9 mouse cellular contexts compared by ENCODE assay signal in genomic region chr11:119249011-119249410, GRCm38 (mm10). TPM values are rescaled to one million over a fixed set of nuclear protein-coding genes. Genes with fewer than 3 reads are reported as not detected.
DNase-seq lines count a peak whose midpoint lies in the region; ATAC-seq and TF ChIP-seq lines count a peak whose summit lies in the region.
"Had no signal": no experiment of that assay in that cellular context is flagged by ENCODE, and none has a peak within 500 bp of the region (broad histone marks: within the 10 kb centered on the region; RNA-seq: fewer than 3 reads in every experiment).

No protein-coding gene starts in this region.

- 0 out of 2 replicates have a peak, but pooled peaks cover under 1% of the 10 kb centered on the region for H3K36me3 ChIP-seq in hindbrain, embryonic 15.5 days
- H3K36me3 ChIP-seq in limb, embryonic 15.5 days: no peaks in the 10 kb centered on the region
- H3K36me3 ChIP-seq: heart, embryonic 13.5 days had no signal

- no peaks in the 10 kb centered on the region for H3K9me3 ChIP-seq in hindbrain, embryonic 15.5 days
- no peaks in the 10 kb centered on the region for H3K9me3 ChIP-seq in limb, embryonic 15.5 days

- no peak overlapping the region for H3K27ac ChIP-seq in bone marrow macrophage, adult 2 months (ENCODE audit: insufficient read depth, low read depth, low read length)
- H3K27ac ChIP-seq in hindbrain, embryonic 15.5 days (replicated peaks): no peak overlapping the region
- H3K27ac ChIP-seq in limb, embryonic 15.5 days: no peak overlapping the region
- H3K27ac ChIP-seq: heart, embryonic 13.5 days had no signal

- H3K9ac ChIP-seq in hindbrain, embryonic 15.5 days: no peak overlapping the region
- H3K9ac ChIP-seq in limb, embryonic 15.5 days: no peak overlapping the region
- H3K9ac ChIP-seq: heart, embryonic 13.5 days had no signal

- WGBS in hindbrain, embryonic 15.5 days: 34% methylated on average over 6 of the region's 6 CpGs
- WGBS in limb, embryonic 15.5 days: 25% methylated on average over 6 of the region's 6 CpGs

- TF ChIP-seq POLR2A in bone marrow macrophage, adult 2 months (IDR thresholded peaks at IDR 0.05; ENCODE audit: borderline replicate concordance, low read depth, low read length): no peak

- H3K4me2 ChIP-seq in hindbrain, embryonic 15.5 days: no peak overlapping the region
- H3K4me2 ChIP-seq in limb, embryonic 15.5 days: no peak overlapping the region
- H3K4me2 ChIP-seq: heart, embryonic 13.5 days had no signal

- no peaks in the 10 kb centered on the region for H3K4me1 ChIP-seq in bone marrow macrophage, adult 2 months (ENCODE audit: control insufficient read depth, insufficient read depth, low read length)
- peaks cover 23% of the 10 kb centered on the region for H3K4me1 ChIP-seq in hindbrain, embryonic 15.5 days (replicated peaks)
- peaks cover 31% of the 10 kb centered on the region for H3K4me1 ChIP-seq in limb, embryonic 15.5 days

- no peak overlapping the region for H3K4me3 ChIP-seq in bone marrow macrophage, adult 2 months (ENCODE audit: insufficient read depth, low read length)
- H3K4me3 ChIP-seq in hindbrain, embryonic 15.5 days: no peak overlapping the region
- no peak overlapping the region for H3K4me3 ChIP-seq in limb, embryonic 15.5 days
- H3K4me3 ChIP-seq: heart, embryonic 13.5 days had no signal

- H3K27me3 ChIP-seq in hindbrain, embryonic 15.5 days: no peaks in the 10 kb centered on the region
- peaks cover 7% of the 10 kb centered on the region; the same call in 1 of the 2 replicates for H3K27me3 ChIP-seq in limb, embryonic 15.5 days

- peak; percentile 57 for DNase-seq in thymus, postnatal 0 days (ENCODE audit: low spot score)
- no peak for DNase-seq in thymus, postnatal 36 days
- DNase-seq in natural killer cell, adult 2 months (ENCODE audit: low spot score in 2 of 2): peak; percentile 57 to 68

- peak; percentile 29; the same call in 1 of the 2 replicates for TF ChIP-seq CTCF in bone marrow macrophage, adult 2 months (IDR thresholded peaks at IDR 0.05; ENCODE audit: low read depth, low read length)

- ATAC-seq in erythroid progenitor cell, adult 5-6 weeks (replicated peaks; ENCODE audit: low FRiP score, poor library complexity, severe bottlenecking): peak; percentile 67; the same call in 1 of the 2 replicates
- 0 out of 2 replicates have a peak, but pooled peaks have one; percentile 45 for ATAC-seq in hindbrain, embryonic 15.5 days (ENCODE audit: low FRiP score, low read depth)
- ATAC-seq in limb, embryonic 15.5 days (ENCODE audit: insufficient number of reproducible peaks, low FRiP score, low TSS enrichment, low read depth): peak; percentile 28; the same call in 1 of the 2 replicates
- ATAC-seq in activated CD4-positive, CD25-positive, alpha-beta regulatory T cell, adult 4 months: no peak

RNA-seq across cellular contexts. Expression of gene Gaa, which starts 18.7 kb away (rescaled TPM):
- 25.6 and 29.6 TPM in 2 replicates for polyA plus RNA-seq in thymus, postnatal 0 days (2015; fragmentation: Nextera tagmentation; extraction: Ambion mirVana)
- 58.3 and 65.2 TPM in 2 replicates for polyA plus RNA-seq in bone marrow macrophage, adult 2 months (2012; ENCODE audit: insufficient read depth, insufficient read length, missing spikeins)
- 4.2 and 8.6 TPM in 2 replicates for total RNA-seq in erythroid progenitor cell, adult 5-6 weeks (2015; ENCODE audit: low replicate concordance)
- 5.6 and 17.9 TPM in 2 replicates for total RNA-seq in erythroid progenitor cell, adult 5-6 weeks (2017; ENCODE audit: low replicate concordance)
- 95.1 and 105 TPM in 2 replicates for polyA plus RNA-seq in hindbrain, embryonic 15.5 days (2015; fragmentation: Nextera tagmentation; extraction: Ambion mirVana)
- polyA plus RNA-seq in limb, embryonic 15.5 days (2015; fragmentation: Nextera tagmentation; extraction: Ambion mirVana): 82.0 and 90.8 TPM in 2 replicates
- polyA plus RNA-seq in activated CD4-positive, CD25-positive, alpha-beta regulatory T cell, adult 4 months (2017; shearing (Covaris generic)): 10 to 100 TPM in 1 of 2 experiments, 1 to 10 TPM in 1; 5.9 to 11.6 TPM

RNA-seq across cellular contexts. Expression of gene Ccdc40, which starts 20.6 kb away (rescaled TPM):
- 4.6 and 5.3 TPM in 2 replicates for polyA plus RNA-seq in thymus, postnatal 0 days (2015; fragmentation: Nextera tagmentation; extraction: Ambion mirVana)
- 0.68 and 0.72 TPM in 2 replicates for polyA plus RNA-seq in bone marrow macrophage, adult 2 months (2012; ENCODE audit: insufficient read depth, insufficient read length, missing spikeins)
- total RNA-seq in erythroid progenitor cell, adult 5-6 weeks (2015; ENCODE audit: low replicate concordance): not detected in 2 replicates
- 0.13 and 1.9 TPM in 2 replicates for total RNA-seq in erythroid progenitor cell, adult 5-6 weeks (2017; ENCODE audit: low replicate concordance)
- polyA plus RNA-seq in hindbrain, embryonic 15.5 days (2015; fragmentation: Nextera tagmentation; extraction: Ambion mirVana): 14.6 and 15.4 TPM in 2 replicates
- 1.9 and 2.2 TPM in 2 replicates for polyA plus RNA-seq in limb, embryonic 15.5 days (2015; fragmentation: Nextera tagmentation; extraction: Ambion mirVana)
- 1 to 10 TPM; 1.0 to 2.0 TPM for polyA plus RNA-seq in activated CD4-positive, CD25-positive, alpha-beta regulatory T cell, adult 4 months (2017; shearing (Covaris generic))

RNA-seq across cellular contexts. Expression of gene Tbc1d16, which starts 20.7 kb away (rescaled TPM):
- polyA plus RNA-seq in thymus, postnatal 0 days (2015; fragmentation: Nextera tagmentation; extraction: Ambion mirVana): 5.3 and 5.9 TPM in 2 replicates
- polyA plus RNA-seq in bone marrow macrophage, adult 2 months (2012; ENCODE audit: insufficient read depth, insufficient read length, missing spikeins): 5.2 and 5.8 TPM in 2 replicates
- 0.84 and 1.1 TPM in 2 replicates for total RNA-seq in erythroid progenitor cell, adult 5-6 weeks (2015; ENCODE audit: low replicate concordance)
- total RNA-seq in erythroid progenitor cell, adult 5-6 weeks (2017; ENCODE audit: low replicate concordance): 0.26 TPM in 1 of 2 replicates, not detected in the other
- 56.1 and 57.1 TPM in 2 replicates for polyA plus RNA-seq in hindbrain, embryonic 15.5 days (2015; fragmentation: Nextera tagmentation; extraction: Ambion mirVana)
- polyA plus RNA-seq in limb, embryonic 15.5 days (2015; fragmentation: Nextera tagmentation; extraction: Ambion mirVana): 17.4 and 18.3 TPM in 2 replicates
- under 1 TPM; 0.75 to 0.78 TPM for polyA plus RNA-seq in activated CD4-positive, CD25-positive, alpha-beta regulatory T cell, adult 4 months (2017; shearing (Covaris generic))

RNA-seq across cellular contexts. Expression of gene Eif4a3, which starts 50.9 kb away (rescaled TPM):
- polyA plus RNA-seq in thymus, postnatal 0 days (2015; fragmentation: Nextera tagmentation; extraction: Ambion mirVana): 417 and 424 TPM in 2 replicates
- polyA plus RNA-seq in bone marrow macrophage, adult 2 months (2012; ENCODE audit: insufficient read depth, insufficient read length, missing spikeins): 105 and 120 TPM in 2 replicates
- 107 and 136 TPM in 2 replicates for total RNA-seq in erythroid progenitor cell, adult 5-6 weeks (2015; ENCODE audit: low replicate concordance)
- 107 and 108 TPM in 2 replicates for total RNA-seq in erythroid progenitor cell, adult 5-6 weeks (2017; ENCODE audit: low replicate concordance)
- polyA plus RNA-seq in hindbrain, embryonic 15.5 days (2015; fragmentation: Nextera tagmentation; extraction: Ambion mirVana): 242 and 250 TPM in 2 replicates
- polyA plus RNA-seq in limb, embryonic 15.5 days (2015; fragmentation: Nextera tagmentation; extraction: Ambion mirVana): 314 and 316 TPM in 2 replicates
- polyA plus RNA-seq in activated CD4-positive, CD25-positive, alpha-beta regulatory T cell, adult 4 months (2017; shearing (Covaris generic)): 100 to 1,000 TPM; 170 to 190 TPM

RNA-seq across cellular contexts. Expression of gene Card14, which starts 58.6 kb away (rescaled TPM):
- 0.14 and 0.17 TPM in 2 replicates for polyA plus RNA-seq in thymus, postnatal 0 days (2015; fragmentation: Nextera tagmentation; extraction: Ambion mirVana)
- polyA plus RNA-seq in bone marrow macrophage, adult 2 months (2012; ENCODE audit: insufficient read depth, insufficient read length, missing spikeins): not detected in 2 replicates
- total RNA-seq in erythroid progenitor cell, adult 5-6 weeks (2015; ENCODE audit: low replicate concordance): not detected in 2 replicates
- total RNA-seq in erythroid progenitor cell, adult 5-6 weeks (2017; ENCODE audit: low replicate concordance): not detected in 2 replicates
- 0.36 and 0.58 TPM in 2 replicates for polyA plus RNA-seq in hindbrain, embryonic 15.5 days (2015; fragmentation: Nextera tagmentation; extraction: Ambion mirVana)
- polyA plus RNA-seq in limb, embryonic 15.5 days (2015; fragmentation: Nextera tagmentation; extraction: Ambion mirVana): 5.0 and 5.3 TPM in 2 replicates
- polyA plus RNA-seq in activated CD4-positive, CD25-positive, alpha-beta regulatory T cell, adult 4 months (2017; shearing (Covaris generic)): under 1 TPM in 1 of 2 experiments, not detected in 1; 0.25 TPM

Comparison
In these comparisons a context has a peak if more than half of its experiments do, and no peak if none do; other contexts are left out.
1. DNase-seq: peak in thymus, postnatal 0 days (single experiment) and natural killer cell, adult 2 months (2 of 2); none in thymus, postnatal 36 days (0 of 2).